Mouse (Mus musculus): ENCODE results near the gene 2010300C02Rik.

DNA sequence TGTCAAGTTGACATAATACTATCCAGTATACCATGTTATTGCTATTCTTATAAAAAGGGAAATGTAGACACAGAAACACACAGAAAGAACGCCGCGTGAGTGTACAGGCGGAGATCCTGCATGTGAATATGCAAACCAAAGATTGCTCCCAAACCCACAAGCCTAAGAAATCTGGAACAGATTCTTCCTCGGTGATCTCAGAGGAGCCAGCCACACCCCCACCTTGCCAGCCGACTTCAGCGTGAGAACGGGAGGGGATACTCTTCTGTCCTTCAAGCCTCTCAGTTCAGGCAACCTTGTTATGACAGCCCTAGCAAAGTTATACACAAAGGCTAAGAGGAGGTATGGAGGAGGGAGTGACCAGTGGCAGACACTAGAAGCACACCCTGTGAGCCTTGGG lies 9.5 kb upstream of the 2010300C02Rik start:
- no peak for TF ChIP-seq CTCF (IDR thresholded peaks at IDR 0.05; ENCODE audit: low read depth)
- no peak for TF ChIP-seq EP300 (optimal IDR thresholded peaks at IDR 0.05)

All from stomach, postnatal 0 days (tissue).